Mouse (Mus musculus) limb, embryonic 11.5 days (tissue): ENCODE results near the gene Rpl35. TPM values are rescaled to one million over a fixed set of nuclear protein-coding genes. Genes with fewer than 3 reads are reported as not detected.

Source experiments
- ATAC-seq: fragments of 200-750 bp; cut with Nextera tagmentation; 2 replicates; pipeline ENCODE4 v1.8.0; 2017; ENCODE audit warnings: low read depth; ENCODE audit not compliant: insufficient number of reproducible peaks, low FRiP score, low TSS enrichment
- DNase-seq: peaks from one replicate; pipeline ENCODE4 v3.0.0-alpha.2; 2015; ENCODE audit warnings: low spot score
- H3K27ac ChIP-seq: fragments of 300-500 bp; sonication (generic); replicated peaks from 2 replicates; pipeline ENCODE4 v1.5.1; 2014; ENCODE audit warnings: low read depth, mild to moderate bottlenecking, low read length
- H3K27me3 ChIP-seq: fragments of 300-500 bp; sonication (generic); 2 replicates; pipeline ENCODE4 v1.6.1; 2014; ENCODE audit warnings: mild to moderate bottlenecking, low read length, mixed read lengths; ENCODE audit not compliant: control insufficient read depth, insufficient read depth
- H3K36me3 ChIP-seq: fragments of 300-500 bp; sonication (generic); 2 replicates; pipeline ENCODE4 v1.6.1; 2014; ENCODE audit warnings: mild to moderate bottlenecking, low read length, moderate library complexity, mixed read lengths; ENCODE audit not compliant: control insufficient read depth, insufficient read depth
- H3K4me1 ChIP-seq: fragments of 300-500 bp; sonication (generic); 2 replicates; pipeline ENCODE4 v1.6.1; 2014; ENCODE audit warnings: low read length, mixed read lengths; ENCODE audit not compliant: control insufficient read depth, insufficient read depth
- H3K4me2 ChIP-seq: fragments of 300-500 bp; sonication (generic); 2 replicates; pipeline ENCODE4 v1.6.1; 2014; ENCODE audit warnings: low read depth, mild to moderate bottlenecking, moderate library complexity; ENCODE audit not compliant: severe bottlenecking
- H3K4me3 ChIP-seq: fragments of 300-500 bp; sonication (generic); 2 replicates; pipeline ENCODE4 v1.5.1; 2014; ENCODE audit warnings: low read depth, low read length
- H3K9ac ChIP-seq: fragments of 300-500 bp; sonication (generic); 2 replicates; pipeline ENCODE4 v1.6.1; 2014; ENCODE audit warnings: mild to moderate bottlenecking, low read length
- H3K9me3 ChIP-seq: fragments of 300-500 bp; sonication (generic); 2 replicates; pipeline ENCODE4 v1.6.1; 2016; ENCODE audit warnings: low read length; ENCODE audit not compliant: control insufficient read depth
- WGBS: fragments of 180-500 bp; shearing (Covaris S2); extraction: QIAGEN DNeasy Blood & Tissue Kit; methylation state at CpG from one replicate; pipeline ENCODE4 v1.1.7; 2014; 5-methylcytosine and 5-hydroxymethylcytosine counted together
- polyA plus RNA-seq: library from polyadenylated mRNA; unstranded; fragments of >200 nt; fragmentation: Nextera tagmentation; extraction: Ambion mirVana; gene quantifications from 2 replicates; pipeline ENCODE4 v1.2.1, GENCODE M21; 2014

Rpl35 gene
- polyA plus RNA-seq, 1 experiment from 2014 or later = 1,159 TPM

DNA sequence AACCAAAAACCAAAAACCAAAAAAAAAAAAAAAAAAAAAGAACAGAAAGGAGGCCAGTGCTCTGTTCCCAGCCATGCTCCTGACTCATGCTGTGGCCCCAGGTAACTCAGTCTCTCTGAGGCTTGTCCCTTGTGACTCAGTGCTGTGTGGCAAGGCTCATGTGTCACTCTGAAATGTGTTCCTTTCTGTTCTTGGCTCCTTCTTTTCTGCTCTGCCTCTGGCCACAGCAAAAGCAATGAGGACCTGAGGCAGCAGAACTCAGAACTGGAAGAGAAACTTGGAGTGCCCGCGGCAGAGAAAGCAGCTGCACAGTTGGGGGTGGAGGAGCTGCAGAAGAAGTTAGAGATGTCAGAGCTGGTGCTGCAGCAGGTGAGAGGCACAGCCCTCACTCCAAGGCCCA lies 31.3 kb downstream of the Rpl35 start:
- Histone ChIP-seq H3K9me3 (no peaks in the 10 kb centered on the region), H3K4me3 (no peak overlapping the region), H3K4me1 (no peaks in the 10 kb centered on the region), H3K27ac (no peak overlapping the region), H3K9ac (no peak overlapping the region), H3K27me3 (no peaks in the 10 kb centered on the region), H3K36me3 (no peaks in the 10 kb centered on the region), H3K4me2 (no peak overlapping the region)
- DNase-seq (no peak), ATAC-seq (no peak)
- 39% methylated on average over 2 of the region's 2 CpGs for WGBS

DNA sequence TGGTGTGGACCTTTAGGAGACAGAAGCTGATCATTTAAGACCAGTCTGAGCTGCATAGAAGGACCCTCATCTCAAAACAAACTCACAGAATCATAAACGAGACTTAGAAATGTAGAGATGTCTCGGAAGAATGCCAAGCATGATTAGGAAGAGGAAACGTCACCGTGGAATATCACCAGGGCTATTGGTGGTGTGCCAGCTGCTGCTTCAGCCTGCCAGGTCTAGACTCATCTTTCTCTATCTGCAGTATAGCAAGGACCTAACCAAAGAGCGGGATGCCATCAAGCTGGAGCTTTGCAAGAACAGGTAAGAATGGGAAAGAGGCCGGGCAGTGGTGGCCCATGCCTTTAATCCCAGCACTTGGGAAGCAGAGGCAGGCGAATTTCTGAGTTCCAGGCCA lies 31.7 kb downstream of the Rpl35 start:
- DNase-seq = no peak
- H3K4me2 ChIP-seq = no peak overlapping the region

DNA sequence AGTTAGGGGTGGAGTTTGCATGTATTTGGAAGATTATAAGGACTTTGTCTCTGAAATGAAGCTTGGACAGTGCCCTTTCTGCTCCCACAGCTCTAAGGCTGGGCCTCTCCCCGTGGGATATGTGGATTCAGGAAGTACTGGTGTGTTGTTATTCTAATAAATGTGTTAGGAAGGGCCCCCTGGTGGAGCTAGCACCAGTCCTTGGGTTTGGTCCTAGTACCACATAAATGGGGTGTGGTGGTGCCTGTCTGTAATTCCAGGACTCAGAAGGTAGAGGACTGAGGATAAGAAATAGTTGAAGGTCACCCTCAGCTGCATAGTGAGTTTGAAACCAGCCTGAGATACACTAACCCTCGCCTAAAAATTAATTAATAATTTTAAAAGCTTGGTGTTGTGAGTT lies 32.2 kb downstream of the Rpl35 start:
- DNase-seq = no peak
- no peak overlapping the region for H3K27ac ChIP-seq
- H3K4me2 ChIP-seq = no peak overlapping the region
- no peaks in the 10 kb centered on the region for H3K9me3 ChIP-seq
- no peaks in the 10 kb centered on the region for H3K4me1 ChIP-seq
- H3K9ac ChIP-seq = no peak overlapping the region
- H3K27me3 ChIP-seq = no peaks in the 10 kb centered on the region
- ATAC-seq = no peak
- 43% methylated on average over 2 of the region's 2 CpGs for WGBS
- H3K4me3 ChIP-seq = no peak overlapping the region
- no peaks in the 10 kb centered on the region for H3K36me3 ChIP-seq

More for the DNA sequence above, 31.7 kb downstream of the Rpl35 start:
- H3K27ac ChIP-seq = no peak overlapping the region
- no peak overlapping the region for H3K4me3 ChIP-seq
- H3K27me3 ChIP-seq = no peaks in the 10 kb centered on the region
- WGBS = 86% methylated on average over 7 of the region's 7 CpGs
- no peaks in the 10 kb centered on the region for H3K4me1 ChIP-seq
- no peaks in the 10 kb centered on the region for H3K36me3 ChIP-seq
- H3K9me3 ChIP-seq = no peaks in the 10 kb centered on the region
- ATAC-seq = no peak
- no peak overlapping the region for H3K9ac ChIP-seq

DNA sequence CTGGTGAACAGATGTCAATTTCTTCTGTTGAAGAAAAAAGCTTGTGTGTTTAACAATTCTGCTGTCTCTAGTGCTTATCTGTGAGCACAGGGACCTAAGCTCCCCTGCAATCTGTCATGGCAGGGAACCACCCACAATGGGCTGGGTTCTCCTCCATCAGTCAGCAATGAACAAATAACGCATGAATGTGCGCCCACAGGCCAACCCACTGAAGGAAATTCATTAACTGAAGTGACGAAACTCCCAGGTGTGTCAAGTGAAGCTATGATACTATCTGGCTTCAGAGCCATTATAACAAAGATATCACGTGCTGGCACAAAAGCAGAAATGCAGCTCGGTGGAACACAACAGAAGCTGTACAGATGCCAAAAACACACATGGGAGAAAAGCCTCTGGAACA lies 35.4 kb downstream of the Rpl35 start:
- Histone ChIP-seq H3K36me3 (no peaks in the 10 kb centered on the region), H3K4me2 (no peak overlapping the region), H3K4me1 (no peaks in the 10 kb centered on the region), H3K27ac (no peak overlapping the region), H3K9me3 (no peaks in the 10 kb centered on the region), H3K27me3 (no peaks in the 10 kb centered on the region), H3K9ac (no peak overlapping the region), H3K4me3 (no peak overlapping the region)
- WGBS = 89% methylated on average over 5 of the region's 5 CpGs
- DNase-seq (no peak), ATAC-seq (no peak)

DNA sequence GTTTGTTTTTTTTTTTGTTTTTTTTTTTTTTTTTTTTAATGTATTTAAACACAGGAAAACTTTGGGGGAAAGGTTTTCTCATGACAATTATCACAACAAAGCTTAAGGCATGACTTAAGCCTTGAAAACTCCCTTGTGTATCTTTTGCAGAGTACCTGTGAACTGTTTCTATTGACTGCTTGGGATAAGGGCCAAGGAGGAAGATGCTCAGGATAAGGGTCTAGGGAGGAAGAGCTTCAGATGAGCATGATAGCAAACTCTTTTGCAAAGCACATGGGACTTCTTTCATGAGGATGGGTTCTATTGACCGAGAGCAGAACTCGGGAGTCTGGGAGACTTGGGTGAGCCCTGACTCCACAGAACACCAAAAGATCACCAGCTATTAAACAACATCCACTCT lies 35.8 kb downstream of the Rpl35 start:
- 93% methylated on average over 2 of the region's 2 CpGs for WGBS
- no peaks in the 10 kb centered on the region for H3K36me3 ChIP-seq
- H3K27me3 ChIP-seq = no peaks in the 10 kb centered on the region
- H3K9ac ChIP-seq = no peak overlapping the region
- no peaks in the 10 kb centered on the region for H3K4me1 ChIP-seq
- H3K9me3 ChIP-seq = no peaks in the 10 kb centered on the region
- no peak for DNase-seq
- no peak for ATAC-seq
- no peak overlapping the region for H3K4me2 ChIP-seq
- H3K4me3 ChIP-seq = no peak overlapping the region
- no peak overlapping the region for H3K27ac ChIP-seq

DNA sequence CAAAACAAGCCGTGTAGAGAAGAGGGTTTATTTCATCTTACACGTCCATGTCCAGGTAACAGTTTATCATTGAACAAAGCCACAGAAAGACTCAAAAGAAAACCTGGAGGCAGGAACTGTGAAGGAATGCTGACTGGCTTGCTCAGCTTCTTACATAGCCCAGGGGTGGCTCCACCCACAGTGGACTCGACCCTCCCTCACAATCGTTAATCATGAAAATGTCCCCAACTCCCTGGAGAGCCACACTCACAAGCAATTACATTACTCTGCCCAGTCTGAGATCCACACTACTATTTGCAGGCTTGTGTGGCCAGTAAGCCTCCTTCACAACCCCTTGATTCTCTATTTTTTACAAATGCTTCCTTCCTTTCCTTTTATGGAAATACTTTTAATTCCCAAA lies 41.2 kb downstream of the Rpl35 start:
- ATAC-seq (0 out of 2 replicates have a peak, but pooled peaks have one; percentile 44), DNase-seq (peak; percentile 64)
- Histone ChIP-seq H3K36me3 (no peaks in the 10 kb centered on the region), H3K9me3 (no peaks in the 10 kb centered on the region), H3K4me1 (no peaks in the 10 kb centered on the region), H3K4me3 (no peak overlapping the region), H3K4me2 (no peak overlapping the region), H3K27me3 (no peaks in the 10 kb centered on the region), H3K9ac (no peak overlapping the region), H3K27ac (no peak overlapping the region)
- WGBS = 22% methylated on average over 4 of the region's 4 CpGs

DNA sequence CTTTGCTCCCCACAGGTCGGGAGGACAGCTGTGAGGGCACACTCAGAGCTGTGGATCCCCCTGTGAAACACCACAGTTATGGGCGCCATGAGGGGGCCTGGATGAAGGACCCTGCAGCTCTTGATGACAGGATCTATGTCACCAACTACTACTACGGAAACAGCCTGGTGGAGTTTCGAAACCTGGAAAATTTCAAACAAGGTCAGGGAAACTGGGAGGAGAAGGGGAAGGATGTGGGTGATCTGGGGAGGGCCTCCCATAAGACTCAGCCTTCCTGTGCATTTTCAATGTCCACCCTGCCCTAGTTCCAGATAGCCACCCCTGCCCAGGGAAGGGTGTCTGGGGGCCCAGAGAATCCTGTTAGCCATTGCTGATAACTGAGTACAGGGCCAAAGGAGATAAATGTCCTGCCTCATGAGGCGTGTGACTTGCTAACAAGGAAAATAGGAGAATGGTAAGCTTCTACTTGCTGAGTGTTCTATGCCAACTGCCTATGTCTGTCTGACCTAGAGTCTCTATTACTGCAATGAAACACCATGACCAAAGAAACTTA lies 47.7 kb downstream of the Rpl35 start:
- no peak overlapping the region for H3K9ac ChIP-seq
- no peaks in the 10 kb centered on the region for H3K4me1 ChIP-seq
- no peak overlapping the region for H3K4me2 ChIP-seq
- H3K4me3 ChIP-seq = no peak overlapping the region
- ATAC-seq = no peak
- no peaks in the 10 kb centered on the region for H3K9me3 ChIP-seq
- DNase-seq = no peak
- no peaks in the 10 kb centered on the region for H3K36me3 ChIP-seq
- no peaks in the 10 kb centered on the region for H3K27me3 ChIP-seq
- WGBS = 84% methylated on average over 5 of the region's 5 CpGs
- no peak overlapping the region for H3K27ac ChIP-seq

DNA sequence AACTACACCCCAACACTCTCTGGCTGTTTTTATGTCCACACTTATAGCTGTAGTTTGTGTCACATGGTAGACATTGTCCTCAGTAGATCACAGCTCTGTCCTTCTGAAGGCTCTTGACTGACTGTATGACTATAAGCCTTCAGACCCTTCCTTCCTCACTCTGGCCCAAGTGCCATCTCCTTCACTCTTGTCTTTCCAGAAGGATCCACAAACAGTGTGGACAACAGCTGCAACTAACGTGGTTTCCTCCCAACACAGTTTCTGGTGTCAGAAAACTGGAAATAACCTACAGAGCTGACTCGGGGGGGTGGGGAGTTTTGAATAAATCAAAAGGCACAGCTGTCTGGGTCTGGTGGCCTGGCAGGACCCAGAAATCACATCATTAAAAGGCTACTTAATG lies 49.4 kb downstream of the Rpl35 start:
- H3K27me3 ChIP-seq = no peaks in the 10 kb centered on the region
- H3K4me1 ChIP-seq = no peaks in the 10 kb centered on the region
- ATAC-seq (no peak), DNase-seq (no peak)
- no peaks in the 10 kb centered on the region for H3K9me3 ChIP-seq
- no peak overlapping the region for H3K4me2 ChIP-seq
- no peak overlapping the region for H3K4me3 ChIP-seq
- H3K9ac ChIP-seq = no peak overlapping the region
- WGBS = 67% methylated on average over 2 of the region's 2 CpGs
- H3K36me3 ChIP-seq = no peaks in the 10 kb centered on the region
- H3K27ac ChIP-seq = no peak overlapping the region

DNA sequence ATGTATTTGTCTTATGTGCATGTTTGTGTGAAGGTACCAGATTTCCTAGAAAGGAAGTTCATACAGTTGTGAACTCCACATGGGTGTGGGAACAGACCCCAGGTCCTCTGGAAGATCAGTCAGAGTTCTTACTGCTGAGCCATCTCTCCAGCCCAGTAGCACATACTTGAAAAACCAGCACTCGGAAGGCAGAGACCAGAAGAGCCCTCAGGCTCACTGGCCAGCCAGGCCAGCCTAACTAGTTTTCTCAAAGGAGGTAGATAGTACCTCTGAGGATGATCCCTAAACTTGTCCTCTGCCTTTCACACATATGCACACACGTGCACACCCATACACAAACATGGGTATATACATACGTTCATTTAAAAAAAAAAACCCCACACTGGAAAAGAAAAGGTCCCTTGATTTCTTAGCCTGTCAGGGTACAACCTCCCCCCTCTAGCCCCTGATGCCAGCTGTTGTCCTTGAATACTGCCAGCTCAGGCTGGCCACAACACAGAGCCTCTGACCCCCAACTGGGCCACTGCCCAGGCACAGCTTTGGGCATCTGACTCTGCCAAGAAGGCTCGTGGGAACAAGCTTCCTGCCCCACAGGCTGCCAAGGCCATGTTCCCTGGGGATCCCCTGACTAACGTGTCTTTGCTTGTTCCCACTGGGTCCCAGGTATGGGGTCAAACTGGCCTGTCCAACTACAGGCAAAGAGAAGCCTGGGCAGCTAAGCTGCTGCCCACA lies 52.1 kb downstream of the Rpl35 start:
- Histone ChIP-seq H3K9ac (no peak overlapping the region), H3K4me1 (no peaks in the 10 kb centered on the region), H3K4me3 (no peak overlapping the region), H3K27ac (no peak overlapping the region), H3K9me3 (no peaks in the 10 kb centered on the region), H3K36me3 (no peaks in the 10 kb centered on the region), H3K27me3 (no peaks in the 10 kb centered on the region), H3K4me2 (no peak overlapping the region)
- ATAC-seq (no peak), DNase-seq (no peak)
- WGBS = 69% methylated on average over 5 of the region's 5 CpGs
